Mouse (Mus musculus): ENCODE measurements at regions not wholly inside any gene's neighbourhood (a gene's known extent, or its start where the extent isn't known, plus 50 kb on each side); places are given as distances from the start of the nearest gene placed in this dataset.

- TF ChIP-seq POLR2A (IDR thresholded peaks at IDR 0.05; ENCODE audit: control insufficient read depth, low read depth, low read length) (no peak), CTCF (IDR thresholded peaks at IDR 0.05; ENCODE audit: control insufficient read depth, insufficient read depth, insufficient replicate concordance, low read depth, low read length) (no peak)
These were observed 703.8 kb downstream of the Inhba start for GRCm38 (mm10) chr13:16715296-16715960.

Measured in testis, adult 2 months (tissue).